Mouse (Mus musculus): ENCODE data around the gene Tbc1d22a.

DNA sequence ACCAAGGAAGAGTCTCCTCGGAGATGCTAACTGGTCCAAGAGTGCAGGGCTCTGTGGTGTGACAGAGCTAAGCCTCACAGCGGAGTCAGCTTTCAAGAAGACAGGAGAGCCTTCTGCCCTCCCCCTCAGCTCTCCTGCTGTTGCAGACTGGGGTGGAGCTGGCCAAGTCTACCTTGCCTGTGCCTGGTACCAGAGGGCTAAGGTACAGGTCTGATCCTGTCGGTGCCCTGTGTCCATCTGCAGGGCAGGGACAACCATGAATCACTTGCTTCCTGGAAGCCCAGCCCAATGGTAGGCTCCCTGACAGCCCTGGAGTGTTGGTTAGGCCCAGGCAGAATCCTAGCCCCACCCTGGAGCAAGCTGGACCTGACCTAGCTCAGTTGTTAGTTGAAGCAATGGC is 27.6 kb upstream of the Tbc1d22a start:
- no peak for TF ChIP-seq CTCF (IDR thresholded peaks at IDR 0.05; ENCODE audit: low read depth)
- TF ChIP-seq EP300 (IDR thresholded peaks at IDR 0.05; ENCODE audit: low read depth) = no peak

All from heart, postnatal 0 days (tissue).